Mouse (Mus musculus): ENCODE measurements at regions not wholly inside any gene's neighbourhood (a gene's known extent, or its start where the extent isn't known, plus 50 kb on each side); places are given as distances from the start of the nearest gene placed in this dataset.
"Not testable (repeated sequence)": the region's sequence is repeated elsewhere in the genome, so short reads cannot be mapped to it uniquely, and the experiment has no call there.

- not testable (repeated sequence) for H3K4me3 ChIP-seq (ENCODE audit: low read depth, low read length); H3K9ac ChIP-seq (ENCODE audit: low read depth, low read length); H3K4me1 ChIP-seq (ENCODE audit: control insufficient read depth, insufficient read depth, low read length); H3K36me3 ChIP-seq (ENCODE audit: control insufficient read depth, insufficient read depth, low read length); H3K27me3 ChIP-seq (ENCODE audit: control insufficient read depth, insufficient read depth, low read length); ATAC-seq (replicated peaks; ENCODE audit: insufficient number of reproducible peaks, low FRiP score, low TSS enrichment); H3K9me3 ChIP-seq (replicated peaks; ENCODE audit: control insufficient read depth, low read length); H3K4me2 ChIP-seq; H3K27ac ChIP-seq (ENCODE audit: low read depth, low read length)
- WGBS (ENCODE audit: insufficient replicate concordance): 48% methylated on average over 1 of the region's 2 CpGs
Observed at GRCm38 (mm10) chr3:21053337-21053736, 686.4 kb upstream of the Agtr1b start.

DNA sequence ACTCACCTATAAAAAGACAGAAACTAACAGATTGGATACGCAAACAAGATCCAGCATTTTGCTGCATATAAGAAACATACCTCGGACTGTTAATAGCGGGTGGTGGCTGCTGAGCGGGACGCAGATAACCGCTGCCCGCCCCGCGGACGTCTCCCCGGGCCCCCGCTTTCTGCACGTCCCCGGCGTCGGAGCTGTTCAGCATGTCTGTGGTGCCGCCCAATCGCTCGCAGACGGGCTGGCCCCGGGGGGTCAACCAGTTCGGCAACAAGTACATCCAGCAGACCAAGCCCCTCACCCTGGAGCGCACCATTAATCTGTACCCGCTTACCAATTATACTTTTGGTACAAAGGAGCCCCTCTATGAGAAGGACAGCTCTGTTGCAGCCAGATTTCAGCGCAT, 682.4 kb upstream of the Agtr1b start:
- not testable (repeated sequence) for H3K4me2 ChIP-seq; H3K36me3 ChIP-seq (ENCODE audit: control insufficient read depth, insufficient read depth, low read length); H3K27me3 ChIP-seq (ENCODE audit: control insufficient read depth, insufficient read depth, low read length); H3K4me1 ChIP-seq (ENCODE audit: control insufficient read depth, insufficient read depth, low read length); H3K4me3 ChIP-seq (ENCODE audit: low read depth, low read length); H3K9ac ChIP-seq (ENCODE audit: low read depth, low read length); ATAC-seq (replicated peaks; ENCODE audit: insufficient number of reproducible peaks, low FRiP score, low TSS enrichment); H3K9me3 ChIP-seq (replicated peaks; ENCODE audit: control insufficient read depth, low read length); H3K27ac ChIP-seq (ENCODE audit: low read depth, low read length)
- 65% methylated on average over 14 of the region's 25 CpGs for whole genome bisulfite sequencing (ENCODE audit: insufficient replicate concordance)

- Histone ChIP-seq H3K27me3 (ENCODE audit: control insufficient read depth, insufficient read depth, low read length) (no peaks in the 10 kb centered on the region), H3K9me3 (replicated peaks; ENCODE audit: control insufficient read depth, low read length) (no peaks in the 10 kb centered on the region), H3K4me3 (ENCODE audit: low read depth, low read length) (no peak overlapping the region), H3K27ac (ENCODE audit: low read depth, low read length) (no peak overlapping the region), H3K4me2 (no peak overlapping the region), H3K9ac (ENCODE audit: low read depth, low read length) (no peak overlapping the region), H3K4me1 (ENCODE audit: control insufficient read depth, insufficient read depth, low read length) (no peaks in the 10 kb centered on the region), H3K36me3 (ENCODE audit: control insufficient read depth, insufficient read depth, low read length) (no peaks in the 10 kb centered on the region)
- no peak for ATAC-seq (replicated peaks; ENCODE audit: insufficient number of reproducible peaks, low FRiP score, low TSS enrichment)
- WGBS (ENCODE audit: insufficient replicate concordance): 77% methylated on average over 3 of the region's 3 CpGs
Observed at GRCm38 (mm10) chr3:21045981-21046380, 679.0 kb upstream of the Agtr1b start.

DNA sequence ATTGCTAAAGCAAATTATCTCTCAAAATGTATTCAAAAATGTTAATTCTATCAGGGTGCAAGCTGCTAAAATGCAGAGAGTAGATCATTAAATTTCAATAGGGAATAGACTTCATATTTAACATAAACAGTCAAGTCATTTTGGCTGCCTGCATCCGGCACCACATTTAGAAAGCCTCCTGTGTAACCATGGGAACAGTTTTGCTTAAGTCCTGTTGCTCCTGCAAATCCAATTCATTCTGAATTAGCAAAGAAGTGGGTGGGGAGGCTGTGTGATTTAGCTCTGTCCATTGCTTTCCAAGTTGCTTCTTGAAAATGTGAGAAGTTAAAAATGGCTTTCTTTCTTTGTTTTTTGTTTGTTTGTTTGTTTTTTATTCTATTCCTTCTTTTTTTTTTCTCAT, 658.9 kb upstream of the Agtr1b start:
- Histone ChIP-seq H3K4me2 (no peak overlapping the region), H3K9me3 (replicated peaks; ENCODE audit: control insufficient read depth, low read length) (no peaks in the 10 kb centered on the region), H3K36me3 (ENCODE audit: control insufficient read depth, insufficient read depth, low read length) (no peaks in the 10 kb centered on the region), H3K27me3 (ENCODE audit: control insufficient read depth, insufficient read depth, low read length) (no peaks in the 10 kb centered on the region), H3K9ac (ENCODE audit: low read depth, low read length) (no peak overlapping the region), H3K4me1 (ENCODE audit: control insufficient read depth, insufficient read depth, low read length) (no peaks in the 10 kb centered on the region), H3K27ac (ENCODE audit: low read depth, low read length) (no peak overlapping the region), H3K4me3 (ENCODE audit: low read depth, low read length) (no peak overlapping the region)
- WGBS (ENCODE audit: insufficient replicate concordance): 67% methylated on average over 1 of the region's 1 CpGs
- no peak for ATAC-seq (replicated peaks; ENCODE audit: insufficient number of reproducible peaks, low FRiP score, low TSS enrichment)

DNA sequence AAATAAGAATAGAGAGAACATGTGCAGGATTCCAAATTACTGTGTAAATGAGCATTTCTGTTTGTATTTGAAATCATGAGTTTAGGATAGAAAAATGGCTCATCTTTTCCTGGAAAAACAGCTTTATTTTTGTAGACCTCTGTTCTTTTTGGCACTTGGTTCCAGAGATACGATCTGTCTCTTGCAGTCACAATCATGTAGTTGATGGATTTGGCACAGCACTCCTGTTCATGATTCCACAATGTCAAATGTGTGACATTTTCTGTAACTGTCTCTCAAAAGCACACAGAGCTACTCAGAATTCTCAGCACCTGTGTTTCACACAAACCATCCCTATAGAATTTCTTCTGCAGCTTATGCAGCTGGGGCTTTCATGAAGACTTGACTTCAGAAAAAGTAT, 654.0 kb upstream of the Agtr1b start:
- Histone ChIP-seq H3K36me3 (ENCODE audit: control insufficient read depth, insufficient read depth, low read length) (no peaks in the 10 kb centered on the region), H3K9ac (ENCODE audit: low read depth, low read length) (no peak overlapping the region), H3K27ac (ENCODE audit: low read depth, low read length) (no peak overlapping the region), H3K27me3 (ENCODE audit: control insufficient read depth, insufficient read depth, low read length) (no peaks in the 10 kb centered on the region), H3K4me3 (ENCODE audit: low read depth, low read length) (no peak overlapping the region), H3K9me3 (replicated peaks; ENCODE audit: control insufficient read depth, low read length) (no peaks in the 10 kb centered on the region), H3K4me2 (no peak overlapping the region), H3K4me1 (ENCODE audit: control insufficient read depth, insufficient read depth, low read length) (no peaks in the 10 kb centered on the region)
- WGBS (ENCODE audit: insufficient replicate concordance): 68% methylated on average over 1 of the region's 1 CpGs
- ATAC-seq (replicated peaks; ENCODE audit: insufficient number of reproducible peaks, low FRiP score, low TSS enrichment): no peak

DNA sequence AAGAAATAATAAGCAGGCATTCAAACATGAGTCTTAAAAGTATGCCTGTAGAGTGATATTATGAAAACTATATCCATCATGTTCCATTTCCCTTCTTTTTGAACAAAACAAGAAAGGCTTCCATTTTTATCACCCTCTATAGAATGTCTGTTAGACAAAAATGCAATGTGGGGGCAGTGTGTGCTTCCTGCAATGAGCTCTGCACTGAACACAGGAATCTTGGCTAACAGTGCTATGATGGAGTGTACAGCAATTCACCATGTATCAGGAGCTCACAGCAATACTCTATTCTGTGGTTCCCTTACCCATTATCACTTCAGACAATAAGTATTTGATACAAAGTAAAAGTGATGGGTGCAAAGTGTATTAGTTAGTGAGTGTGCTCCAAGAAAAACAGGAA, 653.3 kb upstream of the Agtr1b start:
- Histone ChIP-seq H3K9me3 (replicated peaks; ENCODE audit: control insufficient read depth, low read length) (no peaks in the 10 kb centered on the region), H3K4me2 (no peak overlapping the region), H3K4me1 (ENCODE audit: control insufficient read depth, insufficient read depth, low read length) (no peaks in the 10 kb centered on the region), H3K9ac (ENCODE audit: low read depth, low read length) (no peak overlapping the region), H3K4me3 (ENCODE audit: low read depth, low read length) (no peak overlapping the region), H3K27ac (ENCODE audit: low read depth, low read length) (no peak overlapping the region), H3K36me3 (ENCODE audit: control insufficient read depth, insufficient read depth, low read length) (no peaks in the 10 kb centered on the region), H3K27me3 (ENCODE audit: control insufficient read depth, insufficient read depth, low read length) (no peaks in the 10 kb centered on the region)
- no peak for ATAC-seq (replicated peaks; ENCODE audit: insufficient number of reproducible peaks, low FRiP score, low TSS enrichment)

- Histone ChIP-seq H3K4me1 (ENCODE audit: control insufficient read depth, insufficient read depth, low read length) (no peaks in the 10 kb centered on the region), H3K36me3 (ENCODE audit: control insufficient read depth, insufficient read depth, low read length) (no peaks in the 10 kb centered on the region), H3K9me3 (replicated peaks; ENCODE audit: control insufficient read depth, low read length) (no peaks in the 10 kb centered on the region), H3K4me3 (ENCODE audit: low read depth, low read length) (no peak overlapping the region), H3K4me2 (no peak overlapping the region), H3K9ac (ENCODE audit: low read depth, low read length) (no peak overlapping the region), H3K27ac (ENCODE audit: low read depth, low read length) (no peak overlapping the region), H3K27me3 (ENCODE audit: control insufficient read depth, insufficient read depth, low read length) (no peaks in the 10 kb centered on the region)
- WGBS (ENCODE audit: insufficient replicate concordance): 70% methylated on average over 1 of the region's 1 CpGs
- no peak for ATAC-seq (replicated peaks; ENCODE audit: insufficient number of reproducible peaks, low FRiP score, low TSS enrichment)
Observed at GRCm38 (mm10) chr3:21009650-21010049, 642.7 kb upstream of the Agtr1b start.

DNA sequence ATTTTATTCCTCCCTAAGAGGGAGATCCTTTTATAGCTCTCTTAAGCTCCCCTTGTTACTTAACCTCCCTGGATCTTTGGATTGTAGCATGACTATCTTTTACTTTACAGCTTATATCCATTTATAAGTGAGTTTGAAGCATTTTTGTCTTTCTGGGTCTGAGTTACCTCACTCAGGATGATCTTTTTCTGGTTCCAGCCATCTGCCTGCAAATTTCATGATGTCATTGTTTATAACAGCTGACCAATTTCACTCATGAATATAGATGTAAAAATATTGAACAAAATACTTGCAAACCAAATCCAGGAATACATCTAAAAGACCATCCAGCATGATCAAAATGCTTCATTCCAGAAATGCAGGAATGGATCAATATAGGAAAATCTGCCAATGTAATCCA, 631.3 kb upstream of the Agtr1b start:
- Histone ChIP-seq H3K4me3 (ENCODE audit: low read depth, low read length) (no peak overlapping the region), H3K4me1 (ENCODE audit: control insufficient read depth, insufficient read depth, low read length) (no peaks in the 10 kb centered on the region), H3K27ac (ENCODE audit: low read depth, low read length) (no peak overlapping the region)

DNA sequence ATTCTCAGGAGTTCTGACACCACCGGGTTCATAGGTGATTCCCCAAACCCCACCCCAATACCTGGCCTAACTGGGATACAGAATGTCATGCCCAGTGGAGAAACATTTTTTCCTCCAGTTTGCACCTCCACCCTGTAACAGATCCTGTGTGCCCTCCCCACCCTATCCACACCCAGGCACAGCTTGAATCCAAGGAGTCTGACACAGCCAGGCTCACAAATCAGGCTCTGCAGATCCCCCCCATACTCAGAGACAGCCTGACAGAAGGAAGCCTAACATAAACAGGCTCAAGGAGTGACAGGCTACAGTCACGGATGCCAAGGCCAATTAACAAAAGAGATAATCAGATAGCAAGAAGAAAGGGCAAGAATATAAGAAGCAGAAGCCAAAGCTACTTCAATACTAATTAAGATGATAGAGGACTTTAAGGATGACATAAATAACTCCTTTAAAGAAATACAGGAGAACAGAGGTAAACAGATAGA, 622.6 kb upstream of the Agtr1b start:
- Histone ChIP-seq H3K27me3 (ENCODE audit: control insufficient read depth, insufficient read depth, low read length) (no peaks in the 10 kb centered on the region), H3K4me3 (ENCODE audit: low read depth, low read length) (no peak overlapping the region), H3K4me1 (ENCODE audit: control insufficient read depth, insufficient read depth, low read length) (0 out of 2 replicates have a peak, but pooled peaks cover 5% of the 10 kb centered on the region), H3K9ac (ENCODE audit: low read depth, low read length) (no peak overlapping the region), H3K4me2 (no peak overlapping the region), H3K36me3 (ENCODE audit: control insufficient read depth, insufficient read depth, low read length) (no peaks in the 10 kb centered on the region), H3K9me3 (replicated peaks; ENCODE audit: control insufficient read depth, low read length) (no peaks in the 10 kb centered on the region), H3K27ac (ENCODE audit: low read depth, low read length) (no peak overlapping the region)
- no peak for ATAC-seq (replicated peaks; ENCODE audit: insufficient number of reproducible peaks, low FRiP score, low TSS enrichment)
- 51% methylated on average over 2 of the region's 2 CpGs for WGBS (ENCODE audit: insufficient replicate concordance)

More for the DNA sequence above, 631.3 kb upstream of the Agtr1b start:
- H3K4me2 ChIP-seq: no peak overlapping the region
- H3K9me3 ChIP-seq (replicated peaks; ENCODE audit: control insufficient read depth, low read length): no peaks in the 10 kb centered on the region
- no peaks in the 10 kb centered on the region for H3K36me3 ChIP-seq (ENCODE audit: control insufficient read depth, insufficient read depth, low read length)
- ATAC-seq (replicated peaks; ENCODE audit: insufficient number of reproducible peaks, low FRiP score, low TSS enrichment): no peak
- H3K9ac ChIP-seq (ENCODE audit: low read depth, low read length): no peak overlapping the region
- no peaks in the 10 kb centered on the region for H3K27me3 ChIP-seq (ENCODE audit: control insufficient read depth, insufficient read depth, low read length)
